Mouse (Mus musculus) heart, postnatal 0 days (tissue): Measurements from ENCODE around the gene Lima1. TPM values are rescaled to one million over a fixed set of nuclear protein-coding genes. Genes with fewer than 3 reads are reported as not detected.

Source experiments
- ATAC-seq: fragments of 200-750 bp; cut with Nextera tagmentation; 2 replicates; pipeline ENCODE4 v1.8.0; 2017; ENCODE audit warnings: low read depth, moderate number of reproducible peaks, moderate library complexity; ENCODE audit not compliant: insufficient read depth
- DNase-seq: peaks from one replicate; pipeline ENCODE4 v3.0.0-alpha.2; 2016; ENCODE audit warnings: low spot score
- H3K27ac ChIP-seq: fragments of 300-500 bp; sonication (generic); 2 replicates; pipeline ENCODE4 v1.5.1; 2014; ENCODE audit warnings: low read depth, mild to moderate bottlenecking
- H3K27me3 ChIP-seq: fragments of 300-500 bp; sonication (generic); 2 replicates; pipeline ENCODE4 v1.6.1; 2014; ENCODE audit warnings: low read length, mixed read lengths; ENCODE audit not compliant: control insufficient read depth, insufficient read depth
- H3K36me3 ChIP-seq: fragments of 300-500 bp; sonication (generic); replicated peaks from 2 replicates; pipeline ENCODE4 v1.6.1; 2014; ENCODE audit warnings: low read length, mixed read lengths; ENCODE audit not compliant: control insufficient read depth, insufficient read depth
- H3K4me1 ChIP-seq: fragments of 300-500 bp; sonication (generic); 2 replicates; pipeline ENCODE4 v1.6.1; 2014; ENCODE audit warnings: antibody characterized with exemption; ENCODE audit not compliant: control insufficient read depth, insufficient read depth
- H3K4me2 ChIP-seq: fragments of 300-500 bp; sonication (generic); 2 replicates; pipeline ENCODE4 v1.6.1; 2014; ENCODE audit warnings: low read depth, mild to moderate bottlenecking, low read length, moderate library complexity
- H3K4me3 ChIP-seq: fragments of 300-500 bp; sonication (generic); 2 replicates; pipeline ENCODE4 v1.5.1; 2014; ENCODE audit warnings: low read depth, low read length
- H3K9ac ChIP-seq: fragments of 300-500 bp; sonication (generic); replicated peaks from 2 replicates; pipeline ENCODE4 v1.6.1; 2014; ENCODE audit warnings: low read depth, low read length, mixed read lengths
- H3K9me3 ChIP-seq: fragments of 300-500 bp; sonication (generic); replicated peaks from 2 replicates; pipeline ENCODE4 v1.6.1; 2016; ENCODE audit warnings: low read length; ENCODE audit not compliant: control insufficient read depth
- CTCF ChIP-seq: IDR thresholded peaks from 2 replicates; pipeline ENCODE4 v1.5.1; 2016; ENCODE audit warnings: antibody characterized with exemption, control low read depth, low read depth
- EP300 ChIP-seq: IDR thresholded peaks from 2 replicates; pipeline ENCODE4 v1.6.1; 2016; ENCODE audit warnings: antibody characterized with exemption, low read depth
- WGBS: fragments of 180-500 bp; shearing (Covaris S2); extraction: QIAGEN DNeasy Blood & Tissue Kit; methylation state at CpG from one replicate; pipeline ENCODE4 v1.1.7; 2014; 5-methylcytosine and 5-hydroxymethylcytosine counted together
- polyA plus RNA-seq: library from polyadenylated mRNA; unstranded; fragments of >200 nt; fragmentation: Nextera tagmentation; extraction: Ambion mirVana; gene quantifications from 2 replicates; pipeline ENCODE4 v1.2.1, GENCODE M21; 2015
- total RNA-seq: library from RNA; depleted of rRNA; stranded (reverse); fragments of >200 nt; gene quantifications from 2 replicates; pipeline ENCODE4 v1.2.3, GENCODE M21; 2014; ENCODE audit warnings: low replicate concordance

The Lima1 gene
- total and polyA plus RNA-seq, 2 experiments from 2014 or later: 12.6 to 12.7 TPM

GRCm38 (mm10) chr15:99866450-99867221 lies 8.6 kb downstream of the Lima1 start:
- Histone ChIP-seq H3K9ac (no peak overlapping the region), H3K4me1 (no peaks in the 10 kb centered on the region), H3K9me3 (no peaks in the 10 kb centered on the region), H3K27ac (peak overlapping the region; percentile 75), H3K4me2 (peak overlapping the region; percentile 15; the same call in 1 of the 2 replicates), H3K36me3 (no peaks in the 10 kb centered on the region), H3K4me3 (no peak overlapping the region), H3K27me3 (no peaks in the 10 kb centered on the region)
- DNase-seq: peak; percentile 42
- 50% methylated on average over 15 of the region's 15 CpGs for WGBS
- TF ChIP-seq CTCF: no peak
- no peak for TF ChIP-seq EP300
- peak; percentile 60; the same call in 1 of the 2 replicates for ATAC-seq

- H3K9ac ChIP-seq: no peak overlapping the region
- no peaks in the 10 kb centered on the region for H3K9me3 ChIP-seq
- H3K27me3 ChIP-seq: no peaks in the 10 kb centered on the region
- 39% methylated on average over 5 of the region's 5 CpGs for WGBS
- no peaks in the 10 kb centered on the region for H3K4me1 ChIP-seq
- ATAC-seq (peak; percentile 49), DNase-seq (peak; percentile 34)
- peak overlapping the region; percentile 15; the same call in 1 of the 2 replicates for H3K4me2 ChIP-seq
- no peak overlapping the region for H3K4me3 ChIP-seq
- H3K36me3 ChIP-seq: no peaks in the 10 kb centered on the region
- TF ChIP-seq CTCF: no peak
- TF ChIP-seq EP300: no peak
- H3K27ac ChIP-seq: peak overlapping the region; percentile 75
Observed at GRCm38 (mm10) chr15:99865942-99866341, 9.3 kb downstream of the Lima1 start.

- H3K27me3 ChIP-seq: no peaks in the 10 kb centered on the region
- no peak for ATAC-seq
- H3K4me3 ChIP-seq: no peak overlapping the region
- H3K4me1 ChIP-seq: no peaks in the 10 kb centered on the region
- no peak overlapping the region for H3K9ac ChIP-seq
- 82% methylated on average over 20 of the region's 20 CpGs for WGBS
- H3K9me3 ChIP-seq: no peaks in the 10 kb centered on the region
- TF ChIP-seq CTCF (no peak), EP300 (no peak)
- H3K36me3 ChIP-seq: no peaks in the 10 kb centered on the region
- DNase-seq: no peak
- no peak overlapping the region for H3K4me2 ChIP-seq
- H3K27ac ChIP-seq: peak overlapping the region; percentile 75
Observed at GRCm38 (mm10) chr15:99865494-99865941, 9.7 kb downstream of the Lima1 start.

GRCm38 (mm10) chr15:99865046-99865445 lies 10.2 kb downstream of the Lima1 start:
- no peak overlapping the region for H3K27ac ChIP-seq
- H3K36me3 ChIP-seq: no peaks in the 10 kb centered on the region
- H3K27me3 ChIP-seq: no peaks in the 10 kb centered on the region
- DNase-seq (no peak), ATAC-seq (no peak)
- TF ChIP-seq EP300 (no peak), CTCF (no peak)
- H3K9ac ChIP-seq: no peak overlapping the region
- no peaks in the 10 kb centered on the region for H3K9me3 ChIP-seq
- no peak overlapping the region for H3K4me2 ChIP-seq
- WGBS: 80% methylated on average over 7 of the region's 7 CpGs
- H3K4me3 ChIP-seq: no peak overlapping the region
- H3K4me1 ChIP-seq: no peaks in the 10 kb centered on the region

GRCm38 (mm10) chr15:99863786-99864185 lies 11.5 kb downstream of the Lima1 start:
- Histone ChIP-seq H3K4me2 (no peak overlapping the region), H3K4me3 (no peak overlapping the region), H3K4me1 (no peaks in the 10 kb centered on the region), H3K9me3 (no peaks in the 10 kb centered on the region), H3K27ac (no peak overlapping the region), H3K27me3 (no peaks in the 10 kb centered on the region), H3K9ac (no peak overlapping the region), H3K36me3 (no peaks in the 10 kb centered on the region)
- TF ChIP-seq CTCF (no peak), EP300 (no peak)
- 88% methylated on average over 8 of the region's 8 CpGs for WGBS
- DNase-seq (no peak), ATAC-seq (no peak)

- DNase-seq (no peak), ATAC-seq (no peak)
- no peaks in the 10 kb centered on the region for H3K27me3 ChIP-seq
- no peak for TF ChIP-seq EP300
- TF ChIP-seq CTCF: no peak
- WGBS: 92% methylated on average over 6 of the region's 6 CpGs
- H3K4me3 ChIP-seq: no peak overlapping the region
- no peak overlapping the region for H3K9ac ChIP-seq
- H3K4me1 ChIP-seq: no peaks in the 10 kb centered on the region
- no peak overlapping the region for H3K4me2 ChIP-seq
- no peak overlapping the region for H3K27ac ChIP-seq
- H3K36me3 ChIP-seq: no peaks in the 10 kb centered on the region
- H3K9me3 ChIP-seq: no peaks in the 10 kb centered on the region
Observed at GRCm38 (mm10) chr15:99863358-99863757, 11.9 kb downstream of the Lima1 start.
